Mouse (Mus musculus) kidney, postnatal 36 days (tissue): ENCODE measurements at regions not wholly inside any gene's neighbourhood (a gene's known extent, or its start where the extent isn't known, plus 50 kb on each side); places are given as distances from the start of the nearest gene placed in this dataset.

Source experiments
- DNase-seq, 2 experiments: peaks; one replicate each; pipeline ENCODE4 v3.0.0; 2021 to 2022; ENCODE audit warnings: mixed read lengths in 2 of 2

DNA sequence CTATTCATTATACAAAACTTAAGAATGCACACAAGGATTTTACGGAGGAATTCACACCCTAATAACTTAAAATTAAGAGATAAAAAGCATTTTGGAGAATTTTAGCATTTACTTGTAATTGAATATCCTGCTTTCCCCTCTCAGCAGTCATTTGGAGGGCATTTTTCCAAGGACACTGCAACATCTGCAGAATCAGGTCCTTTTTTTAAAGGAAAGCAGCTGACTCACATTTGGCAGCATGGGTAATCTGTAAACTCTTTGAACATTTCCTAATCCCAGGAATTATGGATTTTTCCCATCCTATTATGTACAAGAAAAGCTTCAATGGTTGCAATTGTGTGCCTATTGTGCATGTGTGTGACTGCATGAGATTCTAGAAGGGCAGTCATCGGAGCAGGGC, 112.0 kb downstream of the Gm19410 start:
- DNase-seq, result no peak

DNA sequence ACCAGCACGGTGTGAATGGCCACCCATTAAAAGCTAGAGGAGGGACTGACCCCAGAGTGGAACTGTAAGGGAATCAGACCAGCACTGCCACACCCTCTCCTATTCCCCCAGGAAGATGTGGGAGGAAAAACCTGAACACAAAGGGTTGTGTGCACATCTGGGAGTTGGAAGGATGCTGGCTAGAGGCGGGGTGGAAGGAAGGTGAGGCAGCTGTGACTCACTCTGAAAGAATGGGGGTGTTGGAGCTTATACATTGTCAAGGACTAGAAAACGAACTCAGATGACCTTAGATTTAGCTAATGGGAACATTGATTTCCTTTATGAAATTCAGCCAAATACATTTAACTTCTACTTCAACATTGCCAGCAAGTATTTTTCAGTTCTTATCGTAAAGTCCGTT, 116.2 kb downstream of the Gm19410 start:
- peak in 1 of 2 experiments; percentile 18 for DNase-seq

DNA sequence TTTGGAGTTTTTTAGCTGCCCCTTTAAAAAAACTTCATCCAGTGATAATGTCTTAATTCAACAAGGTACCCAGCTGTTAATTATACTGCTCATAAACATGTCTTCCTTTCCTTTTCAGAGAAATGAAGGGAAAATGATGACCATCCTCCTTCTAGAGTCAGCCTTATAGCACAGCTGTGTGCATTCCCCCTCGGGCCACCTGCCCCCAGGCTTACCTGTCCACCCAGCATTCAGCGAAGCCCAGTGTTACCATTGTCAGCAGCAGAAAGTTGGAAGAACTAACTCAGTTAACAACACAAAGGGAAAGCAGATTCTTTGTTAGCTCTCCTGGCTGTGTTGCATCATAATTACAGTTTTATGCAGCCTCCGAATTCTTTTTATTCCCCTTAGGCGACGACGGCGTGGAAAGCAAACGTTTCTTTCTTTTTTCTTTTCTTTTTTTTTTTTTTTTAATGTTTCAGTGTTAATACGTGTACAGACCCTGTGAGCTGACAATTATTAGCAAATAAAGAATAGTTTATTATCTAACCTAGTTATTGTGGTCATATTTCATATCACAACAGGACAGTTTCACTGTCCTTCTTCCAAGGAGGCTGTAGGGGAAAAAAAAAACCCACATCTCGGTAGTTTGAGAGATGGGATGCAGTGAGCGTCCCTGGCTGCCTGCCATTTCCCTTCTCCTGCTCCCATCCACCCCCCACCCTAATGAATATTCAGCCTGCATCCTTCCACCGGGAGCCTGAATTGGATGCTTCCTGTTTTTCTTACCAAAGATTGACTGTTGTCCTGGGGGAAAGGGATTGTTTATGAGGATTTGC, 117.3 kb downstream of the Gm19410 start:
- DNase-seq, result peak; percentile 77 to 80

DNA sequence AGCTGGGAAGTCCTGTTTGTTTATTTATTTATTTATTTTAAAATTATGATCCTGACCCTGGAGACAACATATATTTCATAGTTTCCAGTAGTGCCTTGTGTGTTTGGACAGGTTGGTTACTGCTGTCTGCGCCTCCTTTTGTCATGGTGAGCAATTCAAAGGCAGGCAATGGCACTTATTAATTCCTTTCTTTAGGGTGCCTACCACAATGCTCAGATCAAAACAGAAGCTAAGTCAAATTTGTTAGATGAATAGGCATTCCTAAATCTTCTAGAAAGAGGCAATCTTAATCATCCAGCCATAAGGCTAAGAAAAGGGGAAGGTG, 117.8 kb downstream of the Gm19410 start:
- no peak for DNase-seq

DNA sequence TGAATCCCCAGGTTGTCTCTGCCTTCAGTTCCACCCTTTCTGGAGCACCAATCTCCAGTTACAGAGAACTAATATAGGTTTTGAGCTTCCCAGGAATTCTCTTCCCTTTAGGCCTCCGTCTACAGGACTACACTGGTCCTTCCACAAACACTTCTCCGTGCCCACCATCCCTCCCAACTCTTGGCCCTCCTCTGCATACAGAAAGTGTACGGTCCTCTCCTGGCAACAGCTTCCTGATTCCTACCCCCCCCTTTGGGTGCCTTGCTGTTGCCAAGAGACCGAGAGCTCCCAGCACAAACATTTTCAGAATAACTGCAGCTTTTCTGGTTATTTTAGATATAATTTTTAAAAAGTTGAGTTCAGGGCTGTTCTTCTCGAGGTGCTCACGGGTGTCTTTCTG, 119.0 kb downstream of the Gm19410 start:
- DNase-seq, result no peak

DNA sequence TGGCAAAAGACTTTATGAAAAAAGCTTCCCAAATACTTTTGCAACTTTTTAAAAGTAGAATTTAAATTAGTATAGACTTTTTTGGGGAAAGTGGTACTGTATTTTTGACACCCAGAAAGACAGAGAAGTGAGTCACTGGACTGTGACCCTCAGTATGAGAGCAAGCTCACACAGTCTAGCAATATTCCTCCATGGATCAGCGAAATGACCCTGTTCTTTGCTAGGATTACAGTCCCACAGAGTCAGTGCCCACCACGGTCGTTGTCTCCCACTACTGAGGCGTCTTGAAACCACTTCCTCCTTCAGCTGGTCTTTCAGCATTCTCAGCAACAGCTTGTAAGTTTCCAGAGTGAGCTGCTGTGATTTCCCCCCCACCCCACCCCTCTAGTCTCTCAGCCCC, 124.5 kb downstream of the Gm19410 start:
- no peak for DNase-seq

DNA sequence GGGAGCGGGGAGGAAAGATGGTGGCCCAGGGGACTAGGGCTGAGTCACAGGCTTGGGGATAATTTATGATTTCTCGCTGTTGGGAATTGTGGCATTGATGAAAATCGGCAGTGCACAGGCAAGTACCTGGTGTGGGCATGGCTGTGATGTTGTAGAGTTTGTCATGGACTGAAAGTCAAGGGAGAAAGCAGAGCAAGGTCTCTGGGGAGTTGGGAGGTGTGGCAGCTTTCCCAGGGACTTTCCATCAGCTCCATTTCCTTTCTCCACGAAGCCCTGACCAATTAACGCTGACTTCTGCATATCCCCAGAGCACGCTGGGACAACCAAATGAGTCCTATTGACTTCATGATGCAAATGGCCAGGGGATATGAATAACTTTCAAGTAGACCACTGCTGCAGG, 126.2 kb downstream of the Gm19410 start:
- peak; percentile 18 to 52 for DNase-seq

DNA sequence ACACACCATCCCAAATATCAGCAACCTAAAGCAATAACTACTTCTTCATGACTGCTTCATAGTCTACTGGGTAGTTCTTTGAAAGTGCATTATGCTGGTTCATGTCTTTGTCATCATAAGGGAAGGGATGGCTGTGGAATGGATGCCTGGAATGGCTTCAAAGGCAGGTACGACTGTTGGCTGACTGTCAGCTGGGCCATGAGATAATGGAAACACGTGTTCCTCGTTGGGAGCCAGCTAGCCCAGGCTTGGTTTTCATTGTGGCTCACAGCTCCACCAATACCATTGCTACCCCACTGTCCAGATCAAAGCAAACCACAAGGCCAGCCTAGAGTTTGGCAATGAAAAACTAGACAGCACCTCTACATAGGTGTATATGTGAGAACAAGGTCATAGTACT, 132.9 kb downstream of the Gm19410 start:
- no peak for DNase-seq

DNA sequence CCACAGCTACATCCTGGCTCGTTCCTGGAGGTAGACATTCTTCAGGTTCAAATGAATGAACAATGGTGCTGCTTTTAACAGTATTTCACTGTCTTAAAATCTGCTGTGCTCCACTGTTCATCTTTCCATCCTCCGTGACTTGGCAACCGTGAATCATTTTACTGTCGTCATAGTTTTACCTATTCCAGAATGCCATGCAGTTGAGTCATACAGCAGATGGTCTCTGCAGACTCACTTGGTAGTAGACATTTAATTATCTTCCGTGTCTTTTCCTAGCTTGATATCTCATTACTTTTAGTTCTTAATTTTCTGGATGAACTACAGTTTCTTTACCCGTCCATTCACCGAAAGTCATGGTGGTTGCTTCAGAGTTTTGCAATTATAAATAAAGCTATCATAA, 135.9 kb downstream of the Gm19410 start:
- no peak for DNase-seq

DNA sequence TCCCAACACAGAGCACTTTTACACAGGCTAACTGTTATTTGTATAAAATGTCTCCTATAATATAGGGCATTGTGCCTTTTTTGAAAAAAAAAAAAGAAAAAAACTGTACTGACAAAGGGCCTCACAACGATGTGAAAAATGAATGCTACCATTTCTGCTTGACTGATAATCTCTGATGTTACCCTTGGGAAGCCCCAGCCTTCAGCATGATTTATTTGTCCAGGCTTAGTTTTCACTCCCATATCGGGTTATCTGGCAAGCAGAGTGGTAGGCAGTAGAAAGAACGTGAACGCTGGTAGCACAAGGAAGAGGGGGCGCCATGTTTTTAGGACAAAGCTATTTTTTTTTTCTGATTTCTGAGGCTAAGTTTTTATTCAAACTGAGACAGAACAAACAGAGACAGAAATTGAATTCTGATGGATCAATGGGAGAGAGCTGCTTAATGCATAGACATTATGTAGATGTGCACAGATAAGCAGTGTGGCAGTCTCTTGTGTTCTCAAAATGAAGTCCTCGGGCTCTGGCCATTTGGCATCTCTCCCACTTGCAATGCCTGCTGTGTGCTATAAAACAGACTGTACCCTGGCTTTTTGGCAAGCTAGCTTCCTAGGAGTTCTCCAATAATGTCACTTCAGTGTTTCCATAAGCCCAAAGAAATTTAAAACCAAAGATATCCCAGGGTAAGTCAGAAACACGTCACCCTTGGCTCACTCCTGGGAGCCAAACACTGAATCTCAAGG, 139.3 kb downstream of the Gm19410 start:
- no peak for DNase-seq

DNA sequence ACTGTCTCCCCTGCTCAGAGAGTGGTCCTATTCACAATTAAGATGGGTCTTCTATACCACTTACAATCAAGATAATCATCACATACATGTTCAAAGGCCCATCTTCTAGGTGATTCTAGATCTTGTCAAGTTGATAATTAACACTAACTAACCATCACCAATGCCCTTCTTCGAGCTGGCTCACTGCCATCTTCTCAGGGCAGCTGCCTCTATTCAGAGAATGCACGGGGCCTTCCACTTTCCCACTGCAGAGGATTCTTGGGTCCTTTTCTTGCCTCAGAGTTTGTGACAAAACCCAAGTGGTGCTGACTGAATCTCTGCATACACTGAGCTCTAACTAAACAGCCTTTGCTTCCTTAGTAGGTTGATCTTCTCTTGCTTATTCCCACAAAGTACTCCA, 142.4 kb downstream of the Gm19410 start:
- DNase-seq, result peak; percentile 25 to 58

DNA sequence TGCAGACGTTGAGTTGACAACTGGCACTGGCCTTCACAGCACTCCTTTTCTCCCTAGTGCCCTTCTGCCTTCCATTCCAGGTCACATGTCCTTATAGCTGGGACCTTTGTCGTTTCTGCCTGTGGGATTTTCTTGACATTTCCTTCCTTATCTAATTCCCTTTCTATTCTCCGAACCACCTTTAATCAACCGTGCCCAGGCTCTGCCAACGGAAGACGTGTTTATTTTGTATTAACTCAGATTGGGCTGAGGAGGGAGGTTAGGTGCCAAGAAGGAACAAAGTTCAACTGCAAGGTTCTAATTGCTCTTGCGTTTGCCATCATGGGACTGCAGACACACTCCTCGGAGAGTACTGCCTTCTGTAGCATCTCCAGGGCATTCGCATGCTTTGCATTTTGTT, 146.7 kb downstream of the Gm19410 start:
- DNase-seq, result peak; percentile 56 to 76

DNA sequence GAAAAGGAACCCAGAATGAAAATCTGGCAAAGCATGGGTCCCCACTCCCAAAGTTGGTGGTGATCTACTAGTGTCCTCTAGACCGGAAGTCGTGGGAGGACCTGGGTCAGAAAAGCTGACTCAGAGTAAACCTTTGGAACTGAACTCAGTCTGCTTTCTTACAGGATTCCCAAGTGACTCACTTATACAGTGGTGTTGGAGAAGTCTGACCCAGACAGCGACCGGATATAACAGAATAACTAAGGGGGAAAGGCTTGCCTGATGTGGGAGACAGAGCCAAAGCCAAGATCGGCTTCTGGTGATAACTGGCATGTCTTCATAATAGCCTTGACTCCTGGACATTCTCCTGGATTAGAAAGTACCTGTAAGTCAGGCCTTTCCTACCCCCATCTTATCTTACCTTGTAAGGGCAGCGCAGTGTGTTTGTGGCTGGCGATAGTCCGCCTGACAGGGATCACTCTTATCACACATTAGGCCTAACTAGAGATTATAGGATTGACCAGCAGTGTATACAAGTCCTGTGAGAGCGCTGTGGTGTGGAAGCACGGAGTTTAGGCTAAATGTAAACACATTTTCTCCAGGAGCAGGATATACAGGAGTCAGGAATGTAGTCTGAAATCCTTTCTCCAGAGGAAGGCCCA, 150.4 kb downstream of the Gm19410 start:
- no peak for DNase-seq

DNA sequence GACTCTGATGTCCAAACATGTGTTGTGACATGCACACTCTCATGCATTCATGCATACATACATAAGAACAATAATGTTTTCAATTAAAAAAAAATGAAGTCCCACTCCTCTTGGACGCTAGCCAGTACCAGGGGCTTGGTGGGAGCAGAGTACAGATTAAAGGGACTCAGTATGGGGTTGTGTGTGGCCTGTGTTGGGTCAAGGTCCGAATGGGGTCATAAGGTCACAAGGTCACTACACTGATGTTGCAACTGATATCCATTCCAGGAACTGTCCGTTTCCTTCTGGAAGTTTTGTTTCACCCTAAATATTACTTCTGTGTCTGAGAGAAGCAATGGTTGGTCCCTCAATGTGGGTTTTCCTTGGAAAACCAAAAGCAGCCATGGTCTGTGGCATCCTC, 152.0 kb downstream of the Gm19410 start:
- DNase-seq, result no peak

DNA sequence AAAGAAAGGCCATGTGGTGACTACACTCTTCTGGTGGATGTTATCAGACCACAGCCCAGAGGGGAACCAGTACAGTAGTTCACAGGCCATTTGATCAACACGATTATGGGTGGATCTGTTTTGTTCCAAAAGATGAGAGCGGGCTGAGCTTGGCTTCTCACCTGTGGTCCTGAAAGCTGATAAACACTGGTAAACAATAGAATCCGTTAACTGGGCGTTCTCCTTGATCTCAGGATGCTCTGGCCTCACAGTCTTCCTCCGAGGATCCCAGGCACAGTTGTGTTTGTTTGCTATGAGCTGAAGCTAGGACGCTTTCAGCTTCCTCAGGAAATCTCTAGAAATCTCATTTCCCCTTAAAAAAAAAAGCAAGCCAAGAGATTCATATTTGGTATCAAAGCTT, 153.9 kb downstream of the Gm19410 start:
- peak; percentile 26 to 45 for DNase-seq

DNA sequence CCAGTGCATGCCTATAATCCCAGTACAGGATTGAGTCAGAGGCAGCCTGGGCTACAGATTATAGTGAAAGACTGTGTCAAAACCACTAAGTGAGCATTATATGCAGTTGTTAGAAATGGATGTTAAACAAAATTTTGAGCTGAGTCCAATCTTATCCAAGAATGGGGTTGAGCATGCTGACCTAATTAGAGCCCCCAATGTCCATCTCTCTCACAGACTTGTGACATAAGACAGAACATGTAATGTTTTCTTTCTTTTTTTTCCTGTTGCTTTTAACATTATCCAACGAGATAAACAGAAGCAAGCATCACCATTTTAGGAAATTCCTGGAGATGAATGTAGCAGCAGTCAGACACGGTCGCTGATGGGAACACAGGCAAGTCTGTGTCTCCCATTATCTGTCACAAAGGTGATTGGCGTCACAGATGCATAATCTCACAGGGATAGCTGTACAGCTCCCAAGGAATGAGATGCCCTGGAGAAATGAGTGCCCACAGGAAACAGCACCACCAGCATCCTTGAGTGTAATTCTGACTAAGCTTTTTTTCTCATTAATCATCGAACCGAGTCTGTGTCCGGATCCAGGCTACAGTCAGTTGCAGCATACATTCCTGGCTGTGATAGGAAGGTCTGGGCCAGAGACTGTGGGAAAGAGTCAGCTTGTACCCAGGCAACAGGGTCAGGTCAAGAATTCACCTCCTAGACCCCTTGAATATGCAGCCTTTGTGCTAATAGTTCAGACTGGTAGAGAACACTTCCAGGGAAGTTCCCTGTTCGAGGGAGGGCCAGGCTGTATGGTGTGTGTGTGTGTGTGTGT, 154.5 kb downstream of the Gm19410 start:
- DNase-seq, result peak; percentile 26 to 42

DNA sequence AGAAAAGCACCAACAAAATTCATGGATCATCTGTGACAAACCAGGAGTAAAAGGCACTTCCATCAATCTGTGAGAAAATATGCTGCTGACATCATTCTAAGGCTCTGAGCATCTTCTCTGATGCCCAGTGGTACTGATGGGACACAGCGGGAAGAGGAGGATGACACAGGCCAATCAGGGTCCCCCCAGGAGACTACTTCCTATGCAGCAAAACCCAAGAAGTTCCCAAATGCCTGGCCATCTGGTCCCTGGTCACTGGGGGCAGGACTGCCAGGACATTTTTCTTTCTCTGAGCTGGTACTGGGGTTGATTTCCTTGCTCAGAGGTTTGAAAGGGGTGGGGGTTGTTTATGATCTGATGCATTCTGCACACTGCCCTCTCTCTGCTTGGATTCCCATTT, 158.4 kb downstream of the Gm19410 start:
- no peak for DNase-seq

DNA sequence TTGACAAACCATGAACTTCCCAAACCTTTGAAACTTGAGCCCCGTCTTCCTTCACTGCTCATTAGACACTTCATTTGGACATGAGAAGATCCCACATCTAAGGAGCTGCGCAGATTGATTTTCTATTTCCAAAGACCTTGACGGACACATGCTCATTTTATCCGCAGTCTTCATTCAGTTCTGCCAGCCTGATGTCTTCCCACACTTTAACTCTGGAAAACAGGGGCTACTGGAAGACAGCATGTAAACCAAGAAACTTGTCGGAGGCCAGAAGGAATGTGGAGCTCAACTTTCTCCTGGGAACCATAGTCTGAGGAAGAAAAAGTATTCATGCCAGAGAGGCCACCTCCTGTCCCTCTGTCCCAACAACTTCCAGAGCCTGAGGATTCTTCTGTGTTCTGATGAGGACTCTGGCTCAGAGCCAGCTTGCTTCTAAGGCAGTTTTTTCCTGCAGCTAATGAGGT, 161.8 kb downstream of the Gm19410 start:
- DNase-seq, result peak in 1 of 2 experiments; percentile 59

DNA sequence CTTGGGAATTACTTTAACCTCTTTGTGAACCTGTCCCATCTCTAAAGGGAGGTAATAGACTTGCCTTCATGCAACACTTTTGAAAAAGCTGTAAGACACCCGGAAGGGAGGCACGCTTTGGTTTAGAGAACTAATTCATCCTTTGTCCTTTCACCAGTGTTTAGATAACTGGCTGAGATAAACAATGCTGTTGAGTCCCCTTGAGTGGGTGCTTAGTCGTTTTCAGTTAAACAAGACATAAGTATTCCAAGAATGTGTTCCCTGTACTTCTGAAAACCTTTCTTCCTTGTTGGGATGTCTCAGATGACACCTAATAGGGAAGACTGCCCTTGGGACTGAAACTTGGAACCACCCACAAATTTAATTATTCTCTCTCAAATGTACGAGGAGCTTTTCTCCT, 164.7 kb downstream of the Gm19410 start:
- DNase-seq, result no peak

DNA sequence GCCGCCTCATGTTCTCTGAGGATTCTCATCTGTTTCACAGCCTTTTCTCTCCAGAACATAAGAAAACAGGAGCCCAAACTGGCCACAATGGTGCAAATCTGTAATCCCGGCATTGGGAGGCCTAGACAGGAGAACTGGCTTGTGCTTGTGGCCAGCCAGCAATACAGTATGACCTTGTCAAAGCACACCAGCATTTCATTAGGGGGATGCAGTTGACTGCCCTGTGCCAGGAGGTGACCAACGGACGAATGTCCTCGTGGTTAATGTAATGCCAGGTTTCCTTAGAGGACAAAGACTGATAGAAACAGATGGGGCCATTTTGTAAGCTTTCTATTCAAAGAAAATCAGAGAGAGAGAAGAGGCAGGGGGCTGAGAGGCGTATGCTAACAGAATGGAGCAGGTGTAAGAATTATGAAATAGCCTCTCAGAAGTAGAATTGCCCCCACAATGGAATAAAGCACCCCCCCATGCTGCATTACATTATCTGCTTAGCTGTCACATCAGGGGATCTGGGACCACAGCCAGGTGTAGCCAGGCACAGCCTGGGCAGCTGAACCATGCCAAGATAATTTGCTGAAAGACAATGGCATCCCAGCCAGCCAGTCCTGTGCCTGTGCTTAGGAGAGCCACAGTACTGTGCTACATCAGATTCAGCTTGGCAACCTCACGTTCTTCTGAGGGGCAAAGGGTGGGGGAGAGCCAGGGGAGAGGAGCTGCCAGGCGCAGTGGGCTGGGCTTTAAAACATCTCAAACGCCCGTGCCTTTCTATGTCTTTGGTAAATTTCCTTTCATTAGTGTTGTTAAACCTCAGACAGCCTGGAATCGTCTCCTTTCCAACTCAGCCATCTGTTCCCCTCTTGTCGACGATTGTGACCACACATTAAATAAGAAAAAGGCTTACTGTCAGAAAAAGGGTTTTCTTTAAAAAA, 167.9 kb downstream of the Gm19410 start:
- DNase-seq, result peak; percentile 58 to 72

DNA sequence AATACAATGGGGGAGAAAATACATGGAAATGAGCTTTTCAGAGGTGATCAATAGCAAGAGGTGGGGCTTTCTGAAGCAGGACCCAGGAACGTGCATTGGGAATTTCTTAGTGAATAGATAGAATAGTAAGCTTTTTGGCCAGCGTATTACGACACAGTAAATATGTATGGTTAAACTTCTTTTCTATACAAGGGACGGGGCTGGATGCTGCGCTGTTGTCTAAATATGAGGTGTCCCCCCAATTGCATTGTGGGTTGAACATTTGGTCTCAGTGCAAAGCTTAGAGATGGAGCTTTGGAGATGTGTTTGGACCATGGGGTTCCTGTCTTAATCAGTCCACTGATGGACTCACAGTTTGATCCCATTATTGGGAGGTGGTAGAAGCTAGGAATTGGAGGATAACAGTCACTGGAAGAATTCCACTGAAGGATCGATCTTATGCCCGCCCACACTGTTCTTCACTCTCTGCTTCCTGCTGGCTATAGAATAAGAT, 168.6 kb downstream of the Gm19410 start:
- no peak for DNase-seq

DNA sequence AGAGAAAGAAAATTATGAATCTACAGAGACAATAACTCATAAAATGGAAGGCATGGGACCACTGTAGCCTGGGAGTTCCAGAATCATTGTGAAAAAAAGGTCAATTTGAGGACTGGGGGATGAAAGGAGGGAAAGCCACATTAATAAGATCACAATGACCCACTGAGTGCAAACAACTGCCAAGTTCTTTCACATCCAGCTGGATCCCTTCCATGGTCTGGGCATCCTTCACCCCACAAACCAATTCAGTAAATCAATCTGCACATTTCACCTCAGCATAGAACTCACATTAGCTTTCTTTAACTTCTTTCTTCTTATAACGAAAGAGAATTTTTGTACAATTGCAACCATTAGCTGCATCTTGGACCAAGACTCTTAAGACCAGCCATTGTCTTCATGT, 169.4 kb downstream of the Gm19410 start:
- DNase-seq, result no peak
